Mouse (Mus musculus): ENCODE data around the gene Twf1.

DNA sequence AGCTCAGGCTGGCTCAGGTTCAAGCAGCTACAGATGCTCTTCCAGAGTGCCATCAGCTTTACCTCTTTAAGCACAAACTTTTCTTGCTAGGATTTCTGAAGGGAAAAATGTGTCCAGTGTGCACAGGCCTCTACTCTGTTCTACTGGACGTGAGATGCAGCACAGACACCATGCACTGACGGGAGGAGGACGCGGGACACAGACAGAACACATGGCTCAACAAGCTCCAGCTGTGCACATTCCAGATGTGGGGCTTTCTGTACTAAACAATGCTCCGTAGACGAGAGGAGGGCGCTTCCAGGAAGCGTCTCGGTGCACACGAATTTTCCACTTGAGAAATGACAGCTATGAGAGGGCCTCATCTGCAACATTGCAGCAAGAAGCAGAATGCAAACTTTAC lies 6.5 kb downstream of the Twf1 start:
- TF ChIP-seq CTCF (IDR thresholded peaks at IDR 0.05; ENCODE audit: extremely low read depth, insufficient read depth, insufficient read length, insufficient replicate concordance) (no peak), POLR2A (IDR thresholded peaks at IDR 0.05; ENCODE audit: low read depth, low read length) (no peak)
